Mouse (Mus musculus): ENCODE measurements around the gene Gnai2.
"Not testable (repeated sequence)": the region's sequence is repeated elsewhere in the genome, so short reads cannot be mapped to it uniquely, and the experiment has no call there.

Gnai2 gene

DNA sequence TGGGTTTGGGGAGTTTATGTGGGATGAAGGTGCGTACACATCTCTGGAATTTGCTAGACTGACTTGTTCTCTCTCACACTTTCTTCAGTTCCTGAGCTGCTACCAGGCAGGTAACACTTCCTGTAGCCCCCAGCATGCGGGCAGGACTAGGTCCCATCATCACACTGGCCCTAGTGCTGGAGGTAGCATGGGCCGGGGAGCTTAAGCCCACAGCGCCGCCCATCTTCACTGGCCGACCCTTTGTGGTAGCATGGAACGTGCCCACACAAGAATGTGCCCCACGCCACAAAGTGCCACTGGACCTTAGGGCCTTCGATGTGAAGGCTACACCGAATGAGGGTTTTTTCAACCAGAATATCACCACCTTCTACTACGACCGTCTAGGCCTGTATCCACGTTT lies 65.2 kb downstream of the Gnai2 start:
- in situ Hi-C loops (cut with MboI, MseI): no loop called here

- in situ Hi-C loops (cut with MboI, MseI): no loop called here
Observed at GRCm38 (mm10) chr9:107569270-107569669, 65.9 kb downstream of the Gnai2 start.

DNA sequence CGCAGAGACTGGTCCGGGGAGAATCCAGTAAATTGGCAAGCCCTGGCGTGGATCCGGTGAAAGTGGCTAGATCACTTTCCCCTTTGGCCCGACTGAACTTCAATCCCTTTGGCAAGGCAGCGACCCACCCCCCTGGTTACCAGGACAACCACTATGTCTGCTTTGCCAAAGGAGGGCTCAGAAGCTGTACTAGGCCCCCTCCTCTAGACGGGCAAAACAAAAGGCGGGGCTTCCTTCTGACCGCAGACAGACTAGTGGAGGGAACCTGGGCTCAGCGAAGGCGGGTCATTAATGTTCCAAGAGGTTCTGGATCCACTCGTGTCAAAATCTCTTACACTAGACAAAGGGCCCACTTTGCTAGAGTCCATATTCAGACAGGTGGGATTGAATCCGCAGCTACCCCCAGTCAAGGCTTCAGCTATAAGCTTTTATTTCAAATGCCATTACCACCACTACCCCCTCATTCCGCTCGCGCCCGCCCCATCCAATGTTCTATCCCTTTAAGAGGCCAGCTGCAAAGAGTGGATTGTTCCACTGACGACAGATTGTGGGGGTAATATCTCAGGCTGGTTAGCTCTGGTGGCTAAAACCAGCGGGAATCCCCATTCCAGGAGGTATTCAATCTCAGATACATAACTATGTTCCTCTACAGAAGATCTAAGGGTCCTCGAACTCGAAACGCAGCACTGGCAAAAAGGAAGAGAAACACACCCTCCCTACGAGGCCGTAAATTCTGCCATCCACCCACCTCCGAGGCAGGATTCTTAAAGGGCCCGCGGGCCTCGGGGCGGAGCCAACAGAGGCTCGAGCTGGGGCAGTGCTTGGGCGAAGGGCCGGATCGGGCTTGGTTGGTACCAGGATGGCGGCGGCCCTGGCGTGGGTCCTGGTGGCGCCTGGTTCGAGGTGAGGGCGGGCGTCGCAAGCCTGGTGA lies 66.6 kb downstream of the Gnai2 start:
- in situ Hi-C loops (cut with MboI, MseI): no loop called here

DNA sequence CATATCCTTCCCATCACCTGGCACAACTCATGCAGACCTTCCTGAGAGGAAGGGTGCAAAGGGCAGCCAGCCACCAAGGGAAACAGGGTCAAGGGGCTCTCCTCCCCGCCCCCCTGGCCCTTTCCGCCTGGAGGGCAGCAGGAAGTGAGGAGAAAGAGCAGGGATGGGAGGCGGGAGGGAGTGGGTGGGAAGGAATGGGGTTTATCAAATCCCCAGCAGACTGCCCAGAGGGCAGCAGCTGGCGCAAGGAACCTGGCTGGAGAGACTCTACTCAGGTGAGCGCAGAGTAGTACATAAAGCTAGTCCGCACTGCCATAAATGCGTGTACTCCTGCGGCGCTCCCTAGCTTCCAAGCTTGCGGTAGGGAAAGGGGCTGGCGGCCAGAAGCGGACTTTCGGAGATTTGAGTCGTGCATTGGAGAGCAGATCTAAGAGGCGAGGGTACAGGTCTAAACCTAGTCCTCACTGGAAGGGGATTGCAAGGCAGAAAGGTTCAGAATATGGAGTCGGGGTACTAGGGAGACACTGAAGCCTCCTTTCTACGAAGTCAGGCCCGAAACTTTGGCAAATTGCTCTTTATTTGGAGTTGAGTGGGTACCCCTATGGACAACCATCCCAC lies 67.4 kb downstream of the Gnai2 start, which contains the start of gene Hyal2:
TSS of gene Hyal2 (plus strand) at position 244 of the 618 bp plus-strand sequence.
- in situ Hi-C loops (cut with MboI, MseI): no loop called here

GRCm38 (mm10) chr9:107566855-107567254 lies 68.3 kb downstream of the Gnai2 start:
- in situ Hi-C loops (cut with MboI, MseI): no loop called here

DNA sequence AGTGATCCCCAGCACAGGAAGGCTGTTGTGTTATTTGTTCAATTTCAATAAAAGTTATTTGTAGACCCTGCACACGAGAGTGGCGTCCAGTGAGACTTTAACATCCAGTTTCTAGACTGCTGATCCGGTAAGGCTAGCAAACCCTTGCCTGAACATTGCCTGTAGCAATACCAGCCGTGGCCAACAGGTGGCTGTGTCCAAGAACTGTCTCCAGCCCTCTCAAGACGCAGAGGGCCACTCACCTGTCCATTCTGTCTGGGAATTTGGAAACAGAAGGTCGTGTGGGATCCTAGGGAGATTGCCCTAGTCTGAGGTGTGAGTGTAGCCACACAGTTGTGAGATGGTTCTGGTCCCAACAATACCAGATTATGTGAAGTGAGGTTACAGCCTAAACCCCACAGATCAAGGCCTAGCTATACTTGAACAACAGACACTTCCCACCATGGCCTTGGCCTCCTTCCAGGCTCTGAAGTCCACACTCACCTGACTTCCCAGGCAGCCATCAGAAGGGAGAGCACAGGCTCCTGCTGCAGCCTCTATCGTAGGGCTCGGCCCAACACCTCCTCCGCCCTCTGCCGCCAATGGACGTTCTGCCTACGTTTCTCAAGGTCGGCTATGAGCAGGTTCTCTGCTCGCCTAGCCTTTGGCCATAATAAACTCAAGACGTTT lies 69.0 kb downstream of the Gnai2 start:
- in situ Hi-C loops (cut with MboI, MseI): no loop called here

GRCm38 (mm10) chr9:107565556-107565955 lies 69.6 kb downstream of the Gnai2 start:
- in situ Hi-C loops (cut with MboI, MseI): not testable (repeated sequence)

All from regulatory T cell (primary cell).